Mouse (Mus musculus) stomach, embryonic 15.5 days (tissue): Measurements from ENCODE around the gene Amfr. TPM values are rescaled to one million over a fixed set of nuclear protein-coding genes. Genes with fewer than 3 reads are reported as not detected.

ENCODE experiments used
- ATAC-seq: fragments of 200-750 bp; cut with Nextera tagmentation; 2 replicates; pipeline ENCODE4 v1.8.0; 2017; ENCODE audit warnings: low read depth, moderate number of reproducible peaks, moderate TSS enrichment; ENCODE audit not compliant: insufficient read depth, low FRiP score
- H3K27ac ChIP-seq: fragments of 300-500 bp; sonication (generic); 2 replicates; pipeline ENCODE4 v1.5.1; 2015; ENCODE audit warnings: mild to moderate bottlenecking, inconsistent platforms
- H3K27me3 ChIP-seq: fragments of 300-500 bp; sonication (generic); replicated peaks from 2 replicates; pipeline ENCODE4 v1.6.1; 2015; ENCODE audit warnings: inconsistent platforms
- H3K36me3 ChIP-seq: fragments of 300-500 bp; sonication (generic); 2 replicates; pipeline ENCODE4 v1.6.1; 2015; ENCODE audit warnings: inconsistent platforms
- H3K4me1 ChIP-seq: fragments of 300-500 bp; sonication (generic); 2 replicates; pipeline ENCODE4 v1.6.1; 2015; ENCODE audit warnings: inconsistent platforms
- H3K4me2 ChIP-seq: fragments of 300-500 bp; sonication (generic); 2 replicates; pipeline ENCODE4 v1.6.1; 2015; ENCODE audit warnings: mild to moderate bottlenecking, inconsistent platforms
- H3K4me3 ChIP-seq: fragments of 300-500 bp; sonication (generic); replicated peaks from 2 replicates; pipeline ENCODE4 v1.5.1; 2015; ENCODE audit warnings: inconsistent platforms
- H3K9ac ChIP-seq: fragments of 300-500 bp; sonication (generic); 2 replicates; pipeline ENCODE4 v1.6.1; 2015; ENCODE audit warnings: inconsistent platforms
- H3K9me3 ChIP-seq: fragments of 300-500 bp; sonication (generic); 2 replicates; pipeline ENCODE4 v1.6.1; 2016; ENCODE audit warnings: inconsistent platforms
- WGBS: fragments of 180-500 bp; shearing (Covaris S2); methylation state at CpG from one replicate; pipeline ENCODE4 v1.1.7; 2015; 5-methylcytosine and 5-hydroxymethylcytosine counted together
- polyA plus RNA-seq: library from polyadenylated mRNA; unstranded; fragments of >200 nt; fragmentation: Nextera tagmentation; extraction: Ambion mirVana; gene quantifications from 2 replicates; pipeline ENCODE4 v1.2.1, GENCODE M21; 2015

The Amfr gene
- polyA plus RNA-seq, 1 experiment from 2014 or later = 48.6 TPM

DNA sequence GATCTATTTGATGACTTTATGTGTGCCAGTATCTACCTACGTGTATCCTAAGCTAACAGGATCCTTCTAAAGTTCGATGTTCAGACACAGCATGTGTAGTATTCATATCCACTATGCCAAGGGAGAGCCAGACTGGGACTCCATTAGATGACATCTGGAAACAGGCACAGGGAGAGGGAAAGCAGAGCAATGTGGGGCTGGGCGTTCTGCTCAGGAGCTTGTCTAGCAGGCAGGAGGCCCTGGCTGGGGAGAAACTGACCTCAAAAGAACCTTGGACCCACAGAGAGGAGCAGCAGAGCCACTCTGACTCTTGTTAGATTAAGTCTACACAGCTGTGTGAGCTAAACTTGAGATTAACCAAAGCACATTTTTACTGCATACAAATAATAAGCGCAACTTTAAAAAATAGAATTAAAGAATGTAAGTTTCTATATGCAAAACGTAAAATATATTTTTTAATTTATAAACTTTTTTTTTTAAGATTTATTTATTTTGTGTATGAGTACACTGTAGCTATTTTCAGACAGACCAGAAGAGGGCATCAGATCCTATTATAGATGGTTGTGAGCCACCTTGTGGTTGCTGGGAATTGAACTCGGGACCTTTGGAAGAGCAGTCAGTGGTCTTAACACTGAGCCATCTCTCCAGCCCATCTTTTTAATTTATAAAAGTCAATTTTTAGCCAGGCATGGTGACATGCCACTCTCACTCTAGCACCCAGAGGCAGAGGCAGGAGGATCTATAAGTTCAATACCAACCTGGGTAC lies 36.0 kb downstream of the Amfr start:
- Histone ChIP-seq H3K27ac (no peak overlapping the region), H3K27me3 (no peaks in the 10 kb centered on the region), H3K4me1 (no peaks in the 10 kb centered on the region), H3K4me2 (no peak overlapping the region), H3K9ac (no peak overlapping the region), H3K4me3 (no peak overlapping the region), H3K9me3 (no peaks in the 10 kb centered on the region), H3K36me3 (peaks cover 65% of the 10 kb centered on the region)
- ATAC-seq = no peak
- 88% methylated on average over 6 of the region's 6 CpGs for WGBS

DNA sequence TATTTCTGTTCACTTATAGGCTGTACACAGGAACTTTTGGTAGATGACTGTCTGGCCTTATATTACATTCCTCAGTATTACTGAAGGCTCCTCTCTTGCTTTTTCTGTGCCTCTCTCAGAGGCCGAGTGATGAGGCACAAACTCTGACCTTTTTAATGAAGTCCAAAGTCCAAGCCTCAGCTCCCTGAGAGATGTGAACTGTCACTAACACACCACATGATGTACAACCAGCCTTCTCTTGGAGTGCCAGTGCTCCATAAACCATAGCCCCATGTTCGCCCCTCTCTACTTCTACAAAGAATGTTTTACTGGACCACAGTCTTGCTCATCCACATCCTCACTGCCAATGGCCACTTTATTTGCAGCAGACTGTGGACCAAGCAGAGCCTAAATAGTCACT lies 37.3 kb downstream of the Amfr start:
- 93% methylated on average over 2 of the region's 2 CpGs for WGBS
- no peaks in the 10 kb centered on the region for H3K9me3 ChIP-seq
- H3K4me2 ChIP-seq = no peak overlapping the region
- H3K36me3 ChIP-seq = peaks cover 60% of the 10 kb centered on the region
- no peak overlapping the region for H3K4me3 ChIP-seq
- no peaks in the 10 kb centered on the region for H3K27me3 ChIP-seq
- no peak for ATAC-seq
- H3K9ac ChIP-seq = no peak overlapping the region
- no peaks in the 10 kb centered on the region for H3K4me1 ChIP-seq
- no peak overlapping the region for H3K27ac ChIP-seq

DNA sequence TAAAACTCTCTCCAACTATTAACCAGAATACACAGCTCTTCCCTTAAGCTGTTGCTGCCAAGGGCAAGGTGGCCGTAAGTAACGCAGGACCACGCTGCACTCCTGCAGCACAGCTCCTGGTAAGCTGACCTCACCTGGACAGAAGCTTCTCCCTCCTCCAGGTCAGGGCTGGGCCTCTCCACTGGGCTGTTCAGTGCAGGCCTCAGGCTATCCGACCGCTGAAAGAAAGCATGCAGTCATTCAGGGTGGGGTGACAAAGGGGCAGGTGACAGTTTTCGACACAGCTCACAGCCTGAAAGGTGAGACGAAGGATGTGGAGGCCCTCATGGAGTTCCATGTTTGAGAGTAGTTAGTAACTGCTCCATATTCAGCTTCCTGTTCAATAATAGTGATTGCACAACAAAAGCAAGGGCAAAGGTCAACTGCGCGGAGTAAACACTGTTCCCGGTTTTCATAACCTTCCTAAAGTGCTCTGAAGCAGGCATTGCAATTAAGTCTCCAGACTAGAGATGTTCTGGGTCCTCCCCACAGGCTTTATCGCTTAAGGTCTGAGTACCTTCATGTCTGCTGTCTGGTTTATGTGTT lies 37.9 kb downstream of the Amfr start:
- no peaks in the 10 kb centered on the region for H3K27me3 ChIP-seq
- H3K4me1 ChIP-seq = no peaks in the 10 kb centered on the region
- WGBS = 71% methylated on average over 11 of the region's 11 CpGs
- H3K36me3 ChIP-seq = peaks cover 54% of the 10 kb centered on the region
- no peaks in the 10 kb centered on the region for H3K9me3 ChIP-seq
- no peak for ATAC-seq
- no peak overlapping the region for H3K27ac ChIP-seq
- H3K4me3 ChIP-seq = no peak overlapping the region
- H3K9ac ChIP-seq = no peak overlapping the region
- H3K4me2 ChIP-seq = no peak overlapping the region

DNA sequence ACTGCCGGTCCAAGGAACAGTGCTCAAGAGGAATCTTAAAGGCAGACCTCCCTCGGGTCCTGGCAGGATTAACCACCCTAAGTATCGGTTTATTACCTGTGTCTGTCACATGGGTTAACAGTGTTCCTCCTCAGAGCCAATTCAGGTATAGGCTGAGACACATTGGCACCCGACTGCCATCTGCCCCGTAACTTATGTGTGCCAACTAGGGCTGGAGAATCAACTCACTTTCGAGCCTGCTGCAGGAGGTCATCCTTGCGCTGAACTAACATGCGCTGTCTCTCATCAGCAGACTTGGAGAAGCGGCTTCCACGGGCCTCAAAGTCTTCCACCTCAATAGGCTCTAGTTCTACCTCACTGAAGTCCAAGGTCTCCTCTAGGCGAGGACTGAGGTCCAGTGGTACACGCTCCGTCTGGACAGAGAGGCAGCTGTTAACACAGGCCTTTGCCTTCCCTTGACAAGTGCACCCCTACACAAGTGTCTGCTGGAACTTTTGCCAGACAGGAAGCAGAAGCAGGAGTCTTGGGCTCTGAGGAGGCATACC lies 38.7 kb downstream of the Amfr start:
- no peaks in the 10 kb centered on the region for H3K27me3 ChIP-seq
- no peak overlapping the region for H3K4me3 ChIP-seq
- H3K4me2 ChIP-seq = no peak overlapping the region
- no peak overlapping the region for H3K9ac ChIP-seq
- no peak for ATAC-seq
- H3K9me3 ChIP-seq = no peaks in the 10 kb centered on the region
- peaks cover 51% of the 10 kb centered on the region for H3K36me3 ChIP-seq
- no peaks in the 10 kb centered on the region for H3K4me1 ChIP-seq
- 90% methylated on average over 13 of the region's 13 CpGs for WGBS
- no peak overlapping the region for H3K27ac ChIP-seq

DNA sequence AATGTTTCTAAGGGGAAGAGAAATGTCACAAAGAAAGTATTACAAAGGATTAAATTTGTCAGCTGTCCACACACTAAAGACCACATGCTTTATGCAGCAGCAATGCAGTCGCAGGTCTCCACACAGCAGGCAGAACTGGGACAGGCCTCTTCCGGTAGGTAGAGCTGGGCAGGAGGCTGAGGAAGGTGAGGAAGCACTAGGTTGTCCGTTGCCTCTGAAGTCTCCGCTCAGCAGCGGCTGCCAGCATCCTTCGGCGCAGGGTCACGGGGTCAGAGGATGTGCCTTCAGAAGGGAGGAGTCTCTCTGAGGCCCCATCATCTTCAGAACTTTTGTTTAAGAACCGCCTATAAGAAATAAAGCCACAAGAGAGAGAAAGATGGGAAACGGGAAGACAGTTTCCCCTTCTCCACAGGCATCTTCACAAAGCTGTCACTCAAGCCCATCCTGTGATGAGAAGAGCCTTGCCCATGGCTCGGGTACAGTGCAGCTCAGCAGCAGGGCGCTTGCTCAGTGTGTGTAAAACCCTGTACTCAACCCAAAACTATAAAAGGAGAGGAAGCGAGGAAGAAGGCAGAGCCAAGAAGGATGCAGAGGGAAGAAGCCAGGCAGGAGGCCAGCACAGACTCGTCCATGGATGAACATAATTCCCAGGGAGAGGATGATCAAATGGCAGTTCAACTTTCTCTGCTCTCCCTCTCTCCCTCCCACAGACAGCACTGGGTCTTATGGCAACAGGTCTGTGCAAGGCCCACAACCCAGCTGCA lies 39.5 kb downstream of the Amfr start:
- WGBS = 81% methylated on average over 14 of the region's 14 CpGs
- Histone ChIP-seq H3K9ac (no peak overlapping the region), H3K4me3 (no peak overlapping the region), H3K27me3 (no peaks in the 10 kb centered on the region), H3K36me3 (peaks cover 44% of the 10 kb centered on the region), H3K4me1 (no peaks in the 10 kb centered on the region), H3K4me2 (no peak overlapping the region), H3K27ac (no peak overlapping the region), H3K9me3 (no peaks in the 10 kb centered on the region)
- ATAC-seq = no peak

DNA sequence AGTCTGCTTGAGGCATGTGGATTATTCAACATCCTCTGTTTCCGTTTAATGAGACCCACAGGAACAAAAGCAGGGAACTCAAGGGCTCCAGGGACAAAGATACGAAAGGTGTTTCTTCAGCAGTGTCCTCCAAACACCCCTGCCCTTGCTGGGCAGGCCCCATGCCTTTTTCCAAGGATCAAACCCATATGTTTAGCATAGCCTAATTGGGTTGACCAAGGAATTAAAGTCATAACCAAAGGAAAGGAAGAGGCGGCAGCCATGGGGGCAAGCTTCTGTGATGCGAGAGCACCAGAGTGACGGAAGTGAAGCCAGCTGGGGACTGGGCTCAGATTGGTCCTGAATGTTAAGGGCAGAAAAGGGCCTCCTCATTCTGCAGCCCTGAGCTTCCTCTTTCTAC lies 40.4 kb downstream of the Amfr start:
- WGBS = 95% methylated on average over 5 of the region's 5 CpGs
- Histone ChIP-seq H3K4me3 (no peak overlapping the region), H3K27ac (no peak overlapping the region), H3K27me3 (no peaks in the 10 kb centered on the region), H3K9me3 (no peaks in the 10 kb centered on the region), H3K9ac (no peak overlapping the region), H3K4me2 (no peak overlapping the region), H3K4me1 (no peaks in the 10 kb centered on the region), H3K36me3 (peaks cover 39% of the 10 kb centered on the region)
- no peak for ATAC-seq

DNA sequence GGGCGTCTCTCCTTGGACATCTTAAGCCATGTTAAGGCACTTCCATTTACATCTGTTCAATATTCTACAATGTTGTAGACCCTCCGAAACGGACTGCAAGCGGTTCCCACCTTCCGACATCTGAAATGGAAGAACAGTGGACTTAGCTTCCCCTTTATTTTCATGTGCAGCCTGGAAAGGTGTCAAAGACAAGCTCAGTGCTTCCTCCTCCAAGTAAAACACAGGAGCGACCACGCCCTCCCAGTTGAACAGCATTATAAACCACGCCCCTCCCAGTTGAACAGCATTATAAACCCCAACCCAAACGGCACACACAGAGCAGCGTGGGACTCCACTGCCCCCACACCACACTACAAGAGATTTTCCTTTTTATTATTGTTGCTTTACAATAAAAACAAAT lies 41.2 kb downstream of the Amfr start:
- no peak for ATAC-seq
- Histone ChIP-seq H3K4me3 (no peak overlapping the region), H3K4me1 (no peaks in the 10 kb centered on the region), H3K36me3 (peaks cover 38% of the 10 kb centered on the region), H3K9ac (no peak overlapping the region), H3K27me3 (no peaks in the 10 kb centered on the region), H3K4me2 (no peak overlapping the region), H3K27ac (no peak overlapping the region), H3K9me3 (no peaks in the 10 kb centered on the region)
- WGBS = 90% methylated on average over 10 of the region's 10 CpGs

DNA sequence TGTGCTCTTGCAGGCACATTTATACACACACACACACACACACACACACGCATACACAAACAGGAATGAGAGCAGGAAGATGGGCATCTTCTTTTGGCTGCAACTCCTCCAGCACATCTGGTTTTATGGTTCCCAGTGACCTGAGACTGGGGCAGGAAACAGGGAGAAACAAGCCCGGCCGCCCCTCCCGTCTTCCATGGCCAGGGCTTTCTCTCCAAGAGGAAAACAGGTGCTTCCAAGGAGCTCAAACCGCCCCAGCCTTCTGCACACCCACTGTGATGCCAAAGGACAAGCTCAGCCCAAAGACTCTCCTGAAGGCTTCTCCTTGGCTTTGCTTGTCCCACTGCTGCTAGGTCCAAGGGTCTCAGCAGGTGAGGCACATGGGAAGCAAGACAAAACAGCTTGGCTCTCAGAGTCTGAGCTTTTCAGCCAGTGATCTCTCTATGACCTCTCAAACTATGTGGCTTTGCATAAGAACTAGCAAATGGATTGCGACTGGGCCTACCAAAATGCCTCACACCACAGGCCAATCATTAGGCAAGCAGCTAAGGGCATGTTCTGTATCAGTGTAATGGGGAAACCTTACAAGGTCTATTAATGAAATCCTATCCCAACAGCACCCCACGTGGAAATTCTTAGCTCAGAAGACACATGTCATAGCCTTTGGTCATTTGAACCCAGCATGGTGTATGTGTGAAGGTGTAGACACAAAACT lies 42.9 kb downstream of the Amfr start:
- Histone ChIP-seq H3K9me3 (no peaks in the 10 kb centered on the region), H3K36me3 (peaks cover 23% of the 10 kb centered on the region), H3K4me3 (no peak overlapping the region), H3K27me3 (no peaks in the 10 kb centered on the region), H3K27ac (no peak overlapping the region), H3K4me1 (no peaks in the 10 kb centered on the region), H3K9ac (no peak overlapping the region), H3K4me2 (no peak overlapping the region)
- ATAC-seq = no peak
- WGBS = 72% methylated on average over 7 of the region's 7 CpGs

DNA sequence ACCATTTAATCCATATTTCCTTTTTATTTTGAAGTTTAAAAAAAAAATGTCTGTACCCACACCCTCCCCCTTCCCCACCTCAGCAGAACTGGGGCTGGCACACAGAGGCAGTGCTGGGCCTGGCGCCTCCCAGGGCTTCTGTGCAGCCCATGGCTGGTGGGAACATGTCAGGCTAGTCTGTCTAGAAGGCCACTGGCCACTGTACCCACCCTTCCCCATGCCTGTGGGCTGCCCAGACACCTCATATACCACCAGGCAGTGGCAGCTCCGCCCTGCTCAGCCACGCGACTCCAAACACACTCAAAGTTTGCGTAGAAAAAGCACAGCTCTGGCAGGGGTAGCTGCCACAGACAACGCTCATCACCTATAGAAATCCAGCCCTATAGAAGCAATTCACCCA lies 44.3 kb downstream of the Amfr start:
- no peaks in the 10 kb centered on the region for H3K27me3 ChIP-seq
- peaks cover 14% of the 10 kb centered on the region for H3K36me3 ChIP-seq
- ATAC-seq = peak; percentile 51; the same call in 1 of the 2 replicates
- H3K4me2 ChIP-seq = no peak overlapping the region
- no peaks in the 10 kb centered on the region for H3K9me3 ChIP-seq
- H3K4me3 ChIP-seq = no peak overlapping the region
- no peaks in the 10 kb centered on the region for H3K4me1 ChIP-seq
- H3K27ac ChIP-seq = no peak overlapping the region
- WGBS = 56% methylated on average over 6 of the region's 6 CpGs
- no peak overlapping the region for H3K9ac ChIP-seq

DNA sequence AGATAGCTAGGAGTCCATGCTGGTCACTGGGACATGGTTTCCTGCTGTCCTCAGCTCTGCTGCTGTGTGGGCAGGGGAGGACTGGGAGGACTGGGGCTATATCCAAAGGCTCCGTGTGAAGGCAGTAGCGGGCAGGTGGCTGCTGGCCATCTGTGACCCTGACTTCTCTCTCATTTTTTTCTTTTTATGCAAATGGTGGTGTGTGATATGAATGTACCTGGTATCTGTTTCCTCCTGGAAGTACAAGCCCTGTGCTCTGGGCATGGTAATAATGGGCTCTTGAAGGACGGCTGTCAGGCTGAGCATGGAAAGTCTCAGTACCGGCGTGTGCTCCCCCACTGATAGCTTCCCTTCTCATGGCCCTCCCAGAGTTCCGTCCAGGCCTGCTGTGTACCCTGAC lies 51.7 kb downstream of the Amfr start:
- H3K36me3 ChIP-seq = no peaks in the 10 kb centered on the region
- H3K27ac ChIP-seq = no peak overlapping the region
- ATAC-seq = no peak
- no peaks in the 10 kb centered on the region for H3K9me3 ChIP-seq
- H3K27me3 ChIP-seq = no peaks in the 10 kb centered on the region
- H3K4me1 ChIP-seq = no peaks in the 10 kb centered on the region
- H3K4me3 ChIP-seq = no peak overlapping the region
- no peak overlapping the region for H3K4me2 ChIP-seq
- no peak overlapping the region for H3K9ac ChIP-seq
- 84% methylated on average over 6 of the region's 6 CpGs for WGBS

DNA sequence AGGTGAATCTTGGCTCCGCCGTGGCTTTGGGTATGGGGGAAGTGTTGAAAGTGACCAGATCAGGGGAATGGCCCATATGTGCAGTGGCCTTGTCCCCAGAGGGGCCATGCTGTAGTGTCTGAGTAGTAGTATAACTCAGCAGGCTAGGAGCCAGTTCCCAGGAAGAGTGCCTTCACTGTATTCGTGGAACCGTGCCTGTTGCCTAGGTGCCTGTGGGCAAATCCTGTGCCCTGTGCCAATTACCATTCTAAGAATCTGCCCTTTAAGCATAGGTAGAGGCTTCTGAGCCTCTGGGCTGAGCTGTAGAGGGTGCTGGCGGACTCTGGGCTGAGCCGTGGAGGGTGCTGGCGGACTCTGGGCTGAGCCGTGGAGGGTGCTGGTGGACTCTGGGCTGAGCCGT lies 54.2 kb downstream of the Amfr start:
- ATAC-seq = no peak
- no peaks in the 10 kb centered on the region for H3K9me3 ChIP-seq
- no peaks in the 10 kb centered on the region for H3K27me3 ChIP-seq
- H3K4me1 ChIP-seq = no peaks in the 10 kb centered on the region
- whole genome bisulfite sequencing = 90% methylated on average over 9 of the region's 9 CpGs
- no peak overlapping the region for H3K4me3 ChIP-seq
- no peak overlapping the region for H3K4me2 ChIP-seq
- no peak overlapping the region for H3K9ac ChIP-seq
- no peaks in the 10 kb centered on the region for H3K36me3 ChIP-seq
- H3K27ac ChIP-seq = no peak overlapping the region
